Mouse (Mus musculus) effector memory CD4-positive, alpha-beta T cell, adult 7 months (primary cell): ENCODE measurements around the gene Acp4. TPM values are rescaled to one million over a fixed set of nuclear protein-coding genes. Genes with fewer than 3 reads are reported as not detected.

ENCODE experiments used
- polyA plus RNA-seq: library from polyadenylated mRNA; unstranded; fragments of 100-300 nt; shearing (Covaris generic); gene quantifications from one replicate; pipeline ENCODE4 v1.2.1, GENCODE M21; 2017

The Acp4 gene
- polyA plus RNA-seq: not detected

DNA sequence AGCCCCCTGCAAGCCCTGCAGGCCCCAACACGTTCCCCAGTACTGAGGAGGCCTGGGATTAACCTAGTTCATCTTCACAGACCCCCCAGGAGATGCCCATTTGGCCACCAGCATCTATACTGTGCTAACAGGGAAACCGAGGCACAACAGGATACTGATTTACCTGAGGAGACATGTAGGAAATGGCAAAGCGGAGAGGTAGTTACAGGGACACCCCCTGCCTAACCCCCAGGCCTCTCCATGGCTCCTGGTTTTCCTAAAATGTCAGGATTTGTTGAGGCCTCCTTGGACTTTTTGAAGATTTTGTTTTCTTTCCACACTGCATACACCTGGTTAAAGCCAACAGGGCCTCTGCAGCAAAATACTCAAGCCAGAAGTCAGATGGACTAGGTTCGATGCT lies at the start of gene Acp4:
TSS of gene Acp4 (minus strand) at position 101 of the 400 bp plus-strand sequence.

GRCm38 (mm10) chr7:44306516-44307240 lies 49.5 kb upstream of the Acp4 start, which contains the start of gene Clec11a:
Gene Clec11a (minus strand): TSS chr7:44306902.

DNA sequence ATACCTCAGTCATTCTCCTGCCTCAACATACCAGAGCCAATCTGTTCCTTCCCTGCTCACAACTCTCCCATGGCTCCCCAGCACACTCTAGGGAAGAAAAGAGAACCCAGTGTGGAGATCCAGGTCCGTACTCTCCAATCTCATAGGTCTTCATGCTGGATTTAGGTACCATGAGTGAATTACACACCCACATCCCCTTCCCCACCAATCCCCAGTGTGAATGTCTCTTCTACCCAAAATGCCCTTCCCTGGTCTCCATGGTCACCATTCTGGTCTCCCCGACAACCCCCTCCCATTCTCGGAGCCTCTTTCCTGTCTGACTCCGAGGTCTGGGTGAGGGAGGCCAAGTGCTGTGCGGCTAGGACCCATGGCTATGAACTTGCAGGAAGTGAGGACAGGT lies 4.0 kb upstream of the Acp4 start, which contains the start of gene Gm15517:
TSS of gene Gm15517 (plus strand) at position 301 of the 400 bp plus-strand sequence.

DNA sequence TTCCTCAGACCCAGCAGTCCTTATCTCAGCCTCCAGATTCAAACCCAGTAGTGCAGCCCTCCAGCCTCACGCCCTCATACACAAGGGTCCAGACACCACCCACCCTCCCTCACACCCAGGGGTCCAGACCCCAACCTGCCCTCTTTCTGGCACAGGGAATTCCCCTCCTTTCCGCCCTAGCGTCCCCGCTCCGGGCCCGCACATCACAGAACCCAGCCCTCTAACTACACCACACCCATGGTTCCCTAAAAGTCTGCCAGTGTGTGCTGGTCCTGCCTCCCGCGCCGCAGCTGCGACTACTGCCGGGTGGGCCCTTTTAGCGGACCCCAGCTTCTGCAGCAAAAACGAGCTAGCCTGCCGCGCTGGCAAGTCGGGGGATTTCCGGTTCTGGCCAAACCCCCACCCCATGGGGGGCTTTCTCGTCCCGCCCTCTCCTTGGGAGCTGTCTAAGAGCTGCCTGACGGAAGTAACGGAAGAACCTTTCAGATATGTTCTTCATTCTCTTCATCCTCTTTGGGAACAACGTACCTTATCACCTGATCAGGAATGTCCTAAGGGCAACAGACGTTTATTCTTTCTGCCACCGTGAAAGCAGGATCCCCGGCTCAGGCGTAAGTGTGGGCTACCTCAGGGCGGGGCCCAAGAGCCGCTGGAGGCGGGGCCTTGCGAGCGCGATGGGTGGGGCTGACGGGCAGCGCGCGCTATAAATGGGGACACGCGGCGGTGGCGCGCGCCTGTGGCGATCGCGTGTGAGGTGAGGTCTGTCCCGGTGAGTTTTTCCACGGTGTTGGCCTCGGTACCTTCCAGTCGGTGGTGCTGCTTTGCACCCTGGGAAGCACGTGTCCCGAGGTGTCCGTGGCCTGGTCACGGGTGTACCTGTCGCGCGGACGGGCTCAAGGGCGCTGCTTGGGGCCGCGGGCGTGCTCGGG lies 10.9 kb downstream of the Acp4 start, which contains the start of the genes 1700028J19Rik and 2410002F23Rik:
TSS of gene 1700028J19Rik (minus strand) at position 641 of the 929 bp plus-strand sequence.
TSS of gene 2410002F23Rik (plus strand) at position 668 of the 929 bp plus-strand sequence.

DNA sequence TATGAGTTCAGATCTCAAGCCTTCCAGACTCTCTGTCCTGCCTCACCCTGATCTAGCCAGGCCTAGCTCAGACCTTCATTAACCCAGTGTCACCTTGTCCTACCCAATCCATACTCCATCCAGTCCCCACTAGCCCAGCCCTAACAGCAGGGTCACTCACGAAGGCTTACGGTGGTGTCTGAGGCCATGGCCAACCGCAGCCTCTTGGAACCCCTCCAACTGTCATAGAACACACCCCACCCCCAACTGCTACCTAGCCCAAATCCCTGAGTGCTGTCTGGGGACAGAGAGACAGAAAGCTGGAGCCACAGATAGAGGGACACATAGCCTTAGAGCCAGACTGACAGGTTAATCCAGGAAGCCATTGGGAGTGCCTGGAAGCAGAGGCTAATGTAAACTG lies 21.3 kb downstream of the Acp4 start, which contains the start of gene Gm36864:
TSS of gene Gm36864 (plus strand) at position 269 of the 400 bp plus-strand sequence.

DNA sequence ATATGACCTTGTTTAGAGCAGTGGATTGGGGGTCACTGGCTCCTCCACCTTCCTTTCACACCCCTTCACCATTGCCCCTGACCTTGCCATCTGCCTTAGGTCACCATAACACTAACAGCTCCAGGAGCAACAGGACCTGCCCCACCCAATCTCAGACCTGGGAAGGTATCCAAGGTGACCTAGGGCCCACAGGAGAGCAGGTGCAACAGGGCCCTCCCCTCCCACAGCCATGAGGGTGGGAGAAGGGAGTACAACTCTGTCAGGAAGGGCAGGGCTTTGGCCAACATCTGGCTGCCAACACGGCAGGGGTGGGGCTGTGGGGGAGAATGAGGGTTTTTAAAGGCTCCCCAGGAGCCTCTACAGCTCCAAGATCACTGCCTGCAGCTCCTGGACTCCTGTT lies 32.1 kb downstream of the Acp4 start, which contains the start of gene Klk1:
TSS of gene Klk1 (plus strand) at position 285 of the 400 bp plus-strand sequence.

GRCm38 (mm10) chr7:44215645-44216044 lies 41.5 kb downstream of the Acp4 start, which contains the start of gene Klk1b5:
Gene Klk1b5 (plus strand): TSS chr7:44215945.

GRCm38 (mm10) chr7:44207135-44207534 lies 50.0 kb downstream of the Acp4 start, which contains the start of gene Klk1b4:
Gene Klk1b4 (plus strand): TSS chr7:44207435.

Other genes starting within 250 kb of the Acp4 start
- gene Klk1b26, start 245.2 kb downstream of the Acp4 start, polyA plus RNA-seq: not detected
- gene Klk1b27, start 205.1 kb downstream of the Acp4 start, polyA plus RNA-seq: not detected
- gene Klk1b21, start 155.1 kb downstream of the Acp4 start, polyA plus RNA-seq: not detected
- not detected for gene Klk1b22, start 144.7 kb downstream of the Acp4 start, polyA plus RNA-seq
- gene Klk1b16, start 120.6 kb downstream of the Acp4 start, polyA plus RNA-seq: not detected
- gene Klk1b24, start 69.1 kb downstream of the Acp4 start, polyA plus RNA-seq: not detected
- not detected for gene Klk1b3, start 59.2 kb downstream of the Acp4 start, polyA plus RNA-seq
- gene Klk1b4, start 49.9 kb downstream of the Acp4 start, polyA plus RNA-seq: not detected
- not detected for gene Klk1b5, start 41.4 kb downstream of the Acp4 start, polyA plus RNA-seq
- gene Klk1, start 32.0 kb downstream of the Acp4 start, polyA plus RNA-seq: not detected
- not detected for gene Gm36864, start 21.2 kb downstream of the Acp4 start, polyA plus RNA-seq
- gene 1700028J19Rik, start 10.7 kb downstream of the Acp4 start, polyA plus RNA-seq: 0.62 TPM
- gene 2410002F23Rik, start 10.7 kb downstream of the Acp4 start, polyA plus RNA-seq: 218 TPM
- not detected for gene Gm15517, start 4.1 kb upstream of the Acp4 start, polyA plus RNA-seq
- 0.29 TPM for gene Clec11a, start 49.5 kb upstream of the Acp4 start, polyA plus RNA-seq
- gene Shank1, start 52.9 kb upstream of the Acp4 start, polyA plus RNA-seq: 0.13 TPM
- 0.20 TPM for gene Syt3, start 126.7 kb upstream of the Acp4 start, polyA plus RNA-seq
- not detected for gene 1700008O03Rik, start 128.4 kb upstream of the Acp4 start, polyA plus RNA-seq
- 0.13 TPM for gene Lrrc4b, start 171.6 kb upstream of the Acp4 start, polyA plus RNA-seq
- gene Aspdh, start 208.0 kb upstream of the Acp4 start, polyA plus RNA-seq: 0.57 TPM
- gene Josd2, start 210.6 kb upstream of the Acp4 start, polyA plus RNA-seq: 61.2 TPM
- gene Emc10, start 239.2 kb upstream of the Acp4 start, polyA plus RNA-seq: 164 TPM
- gene Fam71e1, start 239.2 kb upstream of the Acp4 start, polyA plus RNA-seq: 2.0 TPM